Mouse (Mus musculus) cerebellum, adult (tissue): ENCODE measurements around the gene Vti1a.

Experiments used
- ATAC-seq: cut with Nextera tagmentation; 2 replicates; pipeline ENCODE4 v1.9.2; 2017; ENCODE audit warnings: mild to moderate bottlenecking, moderate library complexity, mixed read lengths; ENCODE audit not compliant: insufficient number of reproducible peaks, low FRiP score, low TSS enrichment

Vti1a gene

GRCm38 (mm10) chr19:55552861-55553260 lies 236.8 kb downstream of the Vti1a start:
- ATAC-seq, result no peak

- no peak for ATAC-seq
Observed at GRCm38 (mm10) chr19:55554295-55554694, 238.2 kb downstream of the Vti1a start.

DNA sequence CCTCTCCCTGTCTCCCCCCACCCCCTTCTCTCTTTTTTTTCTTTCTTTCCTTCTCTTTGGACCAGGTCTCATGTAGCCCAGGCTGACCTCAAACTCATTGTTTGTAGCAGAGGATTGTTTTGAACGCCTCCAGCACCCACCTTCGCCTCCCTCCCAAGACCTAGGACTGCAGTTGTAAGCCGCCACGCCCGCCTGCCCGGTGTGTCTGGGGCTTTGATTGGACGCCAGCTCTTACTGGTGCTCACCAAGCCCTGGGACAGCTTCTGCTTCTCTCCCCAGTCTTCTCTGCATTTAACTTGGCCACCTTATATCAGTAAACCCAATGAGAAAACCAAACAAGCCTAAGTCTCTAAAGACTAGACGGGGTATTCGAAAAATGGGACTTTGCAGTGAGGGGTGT lies 238.6 kb downstream of the Vti1a start:
- ATAC-seq, result no peak

DNA sequence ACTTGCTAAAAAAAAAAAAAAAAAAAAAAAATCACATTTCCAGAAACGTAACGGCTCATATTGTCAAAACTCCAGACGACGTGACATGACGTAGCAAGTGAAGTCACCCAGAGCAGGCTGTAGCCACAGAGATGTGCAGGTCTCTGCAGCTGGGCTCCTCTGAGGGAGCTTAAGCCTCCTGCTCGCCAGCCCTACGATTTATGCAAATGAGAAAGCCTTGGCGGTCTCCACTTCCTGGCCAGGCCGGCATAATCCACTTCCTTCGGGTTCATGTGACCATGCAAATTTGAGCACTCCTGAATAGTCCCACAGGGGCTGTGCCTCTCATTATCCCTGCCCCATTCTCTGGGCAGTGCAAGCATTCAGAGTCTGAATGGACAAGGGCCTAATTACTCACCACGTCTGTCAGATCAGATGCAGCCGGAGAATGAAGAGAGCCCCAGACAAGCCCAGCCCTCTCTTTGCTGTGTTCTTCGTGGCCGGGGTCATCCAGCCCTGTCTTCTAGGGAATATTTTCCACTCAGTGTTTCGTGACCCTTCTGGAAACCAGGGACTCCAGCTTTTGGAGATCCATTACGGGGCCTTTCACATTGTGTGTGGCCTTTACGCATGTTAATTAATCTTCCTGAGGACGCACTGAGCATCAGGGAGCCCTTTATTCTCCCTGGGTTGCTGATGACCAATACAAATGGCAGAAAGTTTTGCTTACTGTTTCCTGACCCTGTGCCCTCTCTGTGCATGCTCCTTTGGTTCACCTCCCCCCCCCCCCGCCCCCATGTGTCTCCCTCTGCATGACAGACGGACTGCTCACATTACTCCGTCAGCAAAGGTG lies 240.3 kb downstream of the Vti1a start:
- no peak; the same call in 1 of the 2 replicates for ATAC-seq

DNA sequence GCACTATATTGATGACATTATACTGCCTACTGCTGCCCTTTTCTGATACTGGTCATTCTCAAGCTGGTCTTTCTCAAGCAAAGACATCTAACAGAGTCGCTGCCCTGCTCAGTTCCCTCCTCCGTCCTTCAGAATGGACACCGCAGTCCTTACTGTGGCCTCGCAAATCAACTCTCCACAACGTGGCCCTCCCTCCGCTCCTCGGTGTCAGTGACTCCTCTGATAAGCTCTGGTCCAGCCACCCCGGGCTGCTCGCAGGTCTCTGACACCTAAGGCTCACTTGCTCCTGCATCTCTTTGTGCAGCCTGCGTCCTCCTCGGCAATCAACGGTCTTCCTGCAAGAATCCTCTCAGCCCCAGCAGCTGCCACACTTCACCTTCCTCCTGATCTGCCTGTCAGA lies 243.2 kb downstream of the Vti1a start:
- no peak for ATAC-seq

DNA sequence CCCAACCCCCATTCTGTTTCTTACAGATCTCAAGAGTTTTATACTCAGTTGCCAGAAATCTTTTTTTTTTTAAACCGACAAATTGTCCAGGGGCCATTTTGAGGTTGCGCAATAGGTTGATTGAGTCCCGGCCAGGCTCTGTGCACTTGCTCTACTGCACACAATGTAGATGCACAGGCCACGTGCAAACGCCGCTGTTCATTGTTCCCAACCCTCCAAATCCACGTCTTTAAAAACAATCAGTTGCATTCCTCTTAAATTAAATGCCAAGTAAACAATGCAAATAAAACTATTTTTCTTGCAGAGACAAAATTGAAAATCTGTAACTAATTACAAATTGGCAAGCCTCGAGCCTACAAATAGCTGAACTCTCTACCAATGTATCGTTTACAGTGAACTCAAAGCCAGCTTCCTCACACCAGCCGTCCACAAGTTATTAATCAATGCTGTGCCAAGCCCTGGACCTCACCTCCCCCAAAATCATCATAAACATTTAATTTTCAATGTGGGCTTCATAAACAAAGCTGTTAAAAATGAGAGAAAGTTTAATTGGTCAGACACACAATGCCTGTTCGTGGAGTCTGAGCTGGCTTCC lies 244.1 kb downstream of the Vti1a start:
- ATAC-seq, result no peak

DNA sequence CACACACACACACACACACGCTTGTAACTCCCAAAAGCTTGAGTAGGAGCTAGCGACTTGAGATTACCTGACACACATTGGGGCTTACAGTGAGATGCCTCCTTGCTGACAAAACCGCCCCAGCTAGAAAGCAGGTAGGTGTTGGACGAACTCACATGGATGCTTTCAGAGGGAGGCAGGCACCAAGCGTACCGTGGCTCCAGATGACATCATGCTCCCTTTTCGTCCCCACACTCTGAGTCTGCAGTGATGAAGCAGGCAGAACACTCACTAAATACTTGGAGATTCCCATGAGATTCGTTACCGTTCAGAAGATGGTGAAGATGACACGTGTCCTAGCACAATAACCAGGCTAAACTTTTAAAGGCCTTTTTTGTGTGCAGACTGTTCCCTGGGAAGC lies 245.4 kb downstream of the Vti1a start:
- no peak for ATAC-seq

- ATAC-seq, result peak; percentile 15
Observed at GRCm38 (mm10) chr19:55562487-55563147, 246.5 kb downstream of the Vti1a start.

DNA sequence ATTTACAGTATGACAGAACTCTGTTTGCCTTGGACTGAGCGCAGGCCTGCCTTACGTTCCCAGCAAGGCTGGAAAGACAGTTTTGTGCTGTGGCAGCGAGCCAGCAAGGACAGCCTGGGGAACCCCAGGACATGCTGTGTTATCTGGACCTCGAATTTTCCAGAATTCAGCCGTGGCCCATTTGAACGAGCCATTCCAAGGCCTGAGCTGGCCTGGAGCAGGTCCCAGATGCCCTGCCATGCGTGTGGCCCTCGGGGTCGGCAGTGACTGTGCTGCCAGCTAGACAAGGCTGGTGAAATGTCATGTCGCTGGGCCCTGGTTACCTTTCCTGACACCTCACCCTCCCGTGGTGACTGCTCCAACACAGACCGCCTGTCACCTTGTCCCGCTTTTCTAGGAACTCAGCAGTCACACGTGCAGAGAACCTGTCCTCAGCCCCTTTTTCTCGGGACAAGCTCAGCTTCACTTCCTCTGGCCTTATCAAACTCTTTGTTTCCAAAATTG lies 247.1 kb downstream of the Vti1a start:
- peak; percentile 86 for ATAC-seq

GRCm38 (mm10) chr19:55564104-55564938 lies 248.2 kb downstream of the Vti1a start:
- ATAC-seq, result no peak

DNA sequence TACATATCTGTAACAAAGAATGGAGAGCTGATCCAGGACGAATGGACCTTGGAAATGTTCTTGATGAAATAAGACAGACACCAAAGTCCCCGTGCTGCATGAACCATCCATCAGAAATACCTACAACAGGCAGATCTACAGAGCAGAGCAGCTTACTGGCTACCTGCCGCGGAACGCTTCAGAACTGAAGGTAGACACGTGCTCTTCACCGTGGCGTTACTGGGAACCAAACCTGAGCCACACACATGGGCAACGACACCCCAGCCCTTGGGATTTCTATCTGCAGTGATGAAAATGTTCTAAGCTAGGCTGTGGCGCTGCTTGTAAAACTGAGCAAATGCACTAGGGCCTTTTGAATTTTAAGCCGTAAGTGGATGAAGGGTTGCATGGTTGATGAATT lies 249.0 kb downstream of the Vti1a start:
- ATAC-seq, result no peak

GRCm38 (mm10) chr19:55565523-55566369 lies 249.7 kb downstream of the Vti1a start:
- ATAC-seq, result no peak

GRCm38 (mm10) chr19:55569114-55569513 lies 253.0 kb downstream of the Vti1a start:
- no peak for ATAC-seq

DNA sequence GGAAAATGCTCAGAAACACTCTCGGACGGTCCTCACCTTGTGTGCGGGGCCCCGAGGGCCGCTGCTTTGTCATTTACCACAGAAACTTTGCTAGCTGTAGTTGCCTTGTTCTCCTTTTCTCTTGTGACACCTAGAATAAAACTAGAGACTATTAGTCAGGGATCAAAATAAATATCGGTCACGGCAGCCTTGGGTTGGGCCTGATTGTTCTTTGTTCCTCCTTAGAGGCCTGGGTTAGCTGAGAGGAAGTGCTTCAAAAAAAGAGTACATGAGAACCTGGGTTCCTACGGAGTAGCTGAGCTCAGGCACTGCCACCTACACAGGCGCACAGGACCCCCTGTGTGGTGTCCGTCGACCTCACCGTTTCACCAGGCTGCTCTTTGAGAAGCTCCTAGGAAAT lies 253.8 kb downstream of the Vti1a start:
- ATAC-seq, result no peak

DNA sequence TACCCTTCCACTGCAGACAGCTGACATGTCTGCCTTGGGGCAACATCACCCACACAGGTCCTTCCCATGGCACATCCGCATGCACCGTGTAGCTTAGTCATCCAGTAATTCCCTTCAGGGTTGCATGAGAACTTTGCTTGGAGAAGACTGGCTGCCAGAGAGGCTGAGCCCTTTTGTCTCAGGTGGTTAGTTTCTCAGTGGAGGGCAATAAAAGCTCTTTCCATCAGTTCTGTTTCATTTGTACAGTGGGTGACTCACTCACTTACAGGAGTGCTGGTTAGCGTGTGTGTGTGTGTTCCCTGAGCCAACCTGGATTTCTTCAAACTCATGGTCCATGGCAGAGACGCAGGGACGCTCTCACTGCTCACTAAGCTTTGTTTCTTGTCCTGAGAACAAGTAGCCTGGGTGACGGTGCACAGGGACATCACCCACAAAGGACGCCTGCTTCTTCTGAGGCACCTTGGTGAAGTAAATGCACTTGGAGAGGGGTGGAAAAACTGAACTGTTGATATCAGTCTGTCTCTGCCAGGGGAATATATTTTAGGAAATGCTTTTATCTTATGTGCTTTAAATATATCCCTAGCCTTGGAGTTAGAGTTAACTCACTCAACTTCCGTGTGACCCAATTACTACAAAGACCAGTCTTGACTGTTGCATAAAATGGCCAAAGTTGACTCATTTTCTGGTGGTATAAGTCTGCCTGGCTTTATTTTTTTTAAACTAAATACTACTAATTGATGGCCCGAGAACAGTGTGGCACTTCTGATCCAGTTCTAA lies 254.6 kb downstream of the Vti1a start:
- ATAC-seq, result no peak

DNA sequence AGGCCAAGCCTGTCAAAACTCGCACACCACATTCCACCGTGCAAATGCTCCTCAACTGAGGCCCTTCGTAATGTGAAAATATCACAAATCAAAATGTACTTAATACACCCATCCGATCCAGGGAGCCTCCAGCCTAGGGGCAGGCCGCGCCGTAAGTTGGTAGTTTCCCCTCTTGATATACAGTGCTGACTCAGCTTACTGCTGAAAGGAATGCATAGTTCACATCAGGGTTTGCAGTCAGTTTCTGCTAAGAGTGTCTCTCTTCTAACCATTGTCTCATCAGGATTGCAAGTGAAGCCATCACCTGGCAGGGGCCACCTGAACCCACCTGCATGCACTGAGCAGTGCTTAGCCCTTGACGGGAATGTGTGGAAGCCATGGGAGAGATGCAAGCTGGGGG lies 255.4 kb downstream of the Vti1a start:
- ATAC-seq, result no peak

DNA sequence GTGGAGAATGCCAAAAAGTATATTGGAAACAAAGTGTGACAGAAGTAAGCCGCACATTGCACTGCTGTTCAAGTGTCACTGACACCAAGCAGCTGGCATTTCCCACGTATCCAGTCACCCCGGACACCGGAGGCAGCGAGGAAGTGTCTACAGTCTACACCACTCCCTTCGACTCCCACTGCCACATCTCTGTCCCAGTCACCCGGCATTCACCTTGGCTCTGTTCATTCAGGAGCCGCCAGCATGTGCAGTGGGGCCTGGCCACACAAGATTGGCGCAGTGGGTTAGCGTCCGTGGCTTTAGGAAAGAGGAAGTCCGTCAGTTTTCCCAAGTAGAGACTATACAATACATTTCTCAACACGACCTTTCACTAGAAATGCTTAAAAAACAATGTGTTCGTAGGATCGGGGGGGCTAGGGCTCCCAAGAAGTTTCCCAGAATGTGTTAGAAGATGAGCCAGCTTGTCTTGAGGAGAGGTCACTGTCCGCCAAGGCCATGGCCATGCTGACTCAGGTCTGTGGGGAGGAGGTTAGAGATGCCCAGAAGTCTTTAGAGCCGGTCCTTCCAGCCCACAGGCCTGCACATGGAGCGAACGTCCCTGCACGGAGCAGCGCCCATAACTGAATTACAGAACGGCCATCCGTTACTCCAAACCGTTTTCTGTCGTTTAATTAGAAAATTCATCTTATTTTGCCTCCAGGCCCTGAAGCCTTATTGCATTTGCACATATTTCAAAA lies 261.4 kb downstream of the Vti1a start:
- ATAC-seq, result no peak
